Mouse (Mus musculus) A20 (cell line): ENCODE measurements around the gene Isg20l2.

Source experiments
- DNase-seq: peaks from one replicate; pipeline ENCODE4 v3.0.0-alpha.2; 2011; ENCODE audit warnings: low read depth, low spot score

Isg20l2 gene

GRCm38 (mm10) chr3:87910573-87911141 lies 19.5 kb upstream of the Isg20l2 start:
- DNase-seq: no peak

DNA sequence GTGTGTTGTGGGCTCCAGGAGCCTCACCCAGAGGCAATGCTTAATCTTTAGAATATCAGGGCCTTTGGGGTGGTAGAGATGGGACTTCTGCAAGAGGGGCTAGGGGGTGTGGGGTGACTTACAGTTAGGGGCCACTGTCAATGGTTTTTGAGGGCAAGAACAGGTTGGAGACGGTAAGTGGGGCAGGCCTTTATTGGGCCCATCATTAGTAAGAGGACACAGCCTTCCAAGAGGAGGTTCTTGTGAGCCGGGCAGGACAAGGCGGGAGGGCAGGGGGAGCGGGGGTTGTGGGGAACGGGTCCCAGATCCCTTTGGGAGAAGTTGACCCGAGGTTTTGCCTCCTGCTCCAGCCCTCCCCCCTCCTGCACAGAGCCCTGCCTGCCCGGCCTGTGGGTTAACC lies 16.6 kb upstream of the Isg20l2 start:
- DNase-seq: no peak

- no peak for DNase-seq
Observed at GRCm38 (mm10) chr3:87913891-87914290, 16.2 kb upstream of the Isg20l2 start.

- no peak for DNase-seq
Observed at GRCm38 (mm10) chr3:87916990-87917389, 13.1 kb upstream of the Isg20l2 start.

DNA sequence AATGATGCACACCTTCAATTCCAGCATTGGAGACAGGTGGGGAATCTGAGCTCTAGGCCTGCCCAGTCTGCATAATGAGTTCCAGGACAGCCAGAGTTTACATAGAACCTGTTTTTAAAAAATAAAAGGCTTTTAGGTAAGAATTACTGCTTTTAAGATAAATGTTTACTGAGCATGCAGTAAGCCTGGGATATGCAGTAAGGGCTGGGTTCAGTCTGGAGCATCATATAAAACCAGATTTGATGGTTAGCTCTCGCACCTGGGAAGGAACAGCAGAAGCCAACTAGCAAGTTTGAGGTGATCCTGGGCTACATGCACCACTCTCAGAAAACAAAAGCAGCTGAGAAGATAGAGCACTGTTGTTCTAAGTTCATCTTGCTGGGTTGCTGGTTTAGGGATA lies 11.6 kb upstream of the Isg20l2 start:
- no peak for DNase-seq

DNA sequence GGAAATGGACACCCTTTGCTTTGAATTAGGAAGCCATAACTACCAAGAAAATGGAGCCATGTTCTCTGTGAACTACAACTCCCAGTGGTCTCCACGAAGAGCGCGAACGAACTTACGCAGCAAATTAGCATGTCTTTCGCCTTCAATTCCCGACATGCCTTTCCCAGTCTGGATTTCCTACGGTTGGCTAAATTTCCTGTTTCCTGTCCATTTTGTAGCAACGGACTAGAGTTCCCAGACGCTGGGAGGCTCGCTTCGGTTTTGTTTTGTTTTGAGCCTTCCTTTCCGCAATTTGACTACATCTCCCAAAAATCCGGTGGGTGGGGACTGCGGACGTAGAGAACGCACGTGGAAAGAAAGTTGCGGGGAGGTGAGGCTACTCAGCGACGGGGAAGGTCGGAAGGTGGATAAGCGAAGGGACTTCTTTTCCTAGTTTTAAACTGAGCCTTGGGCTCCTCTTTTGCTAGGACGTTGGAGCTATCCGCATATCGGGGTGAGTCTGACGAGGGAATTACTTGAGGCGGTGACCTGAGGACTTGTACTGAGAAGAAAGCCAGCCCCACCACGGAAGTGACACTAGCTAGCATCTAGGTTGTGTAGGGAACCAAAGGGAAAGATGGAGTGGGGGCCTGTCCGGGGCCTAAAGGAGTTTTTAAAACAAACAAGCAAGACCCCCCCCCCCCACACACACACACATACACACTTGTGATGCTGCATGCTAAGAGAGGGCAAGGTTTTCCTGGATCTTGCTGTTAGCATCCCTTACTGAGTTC lies 10.6 kb upstream of the Isg20l2 start, which contains the start of gene Mrpl24:
Mrpl24 (plus strand) TSS at position 171 of the 773 bp plus-strand sequence.
- peak; percentile 83 for DNase-seq

- DNase-seq: no peak
Observed at GRCm38 (mm10) chr3:87920270-87920943, 9.7 kb upstream of the Isg20l2 start.

DNA sequence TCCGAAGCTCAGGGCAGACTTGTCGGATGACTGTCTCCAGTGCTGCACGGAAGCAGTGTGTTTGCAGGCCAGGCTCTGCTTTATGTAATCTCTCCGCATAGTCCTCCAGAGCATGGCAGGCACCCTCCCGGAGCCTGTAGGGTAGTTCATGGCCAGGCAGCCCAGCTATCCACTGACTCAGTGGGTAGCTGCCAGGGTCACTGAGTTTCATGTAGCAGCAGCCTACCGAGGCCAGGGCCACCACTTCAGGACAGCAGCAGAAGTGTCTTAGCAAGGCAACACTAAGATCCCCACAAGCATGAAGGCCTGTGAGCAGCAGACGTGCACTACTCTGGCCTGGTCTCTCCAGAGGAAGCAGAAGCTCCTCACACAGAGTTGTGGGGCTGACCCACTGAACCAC lies 5.1 kb upstream of the Isg20l2 start:
- DNase-seq: no peak

GRCm38 (mm10) chr3:87927452-87927851 lies 2.7 kb upstream of the Isg20l2 start:
- no peak for DNase-seq

DNA sequence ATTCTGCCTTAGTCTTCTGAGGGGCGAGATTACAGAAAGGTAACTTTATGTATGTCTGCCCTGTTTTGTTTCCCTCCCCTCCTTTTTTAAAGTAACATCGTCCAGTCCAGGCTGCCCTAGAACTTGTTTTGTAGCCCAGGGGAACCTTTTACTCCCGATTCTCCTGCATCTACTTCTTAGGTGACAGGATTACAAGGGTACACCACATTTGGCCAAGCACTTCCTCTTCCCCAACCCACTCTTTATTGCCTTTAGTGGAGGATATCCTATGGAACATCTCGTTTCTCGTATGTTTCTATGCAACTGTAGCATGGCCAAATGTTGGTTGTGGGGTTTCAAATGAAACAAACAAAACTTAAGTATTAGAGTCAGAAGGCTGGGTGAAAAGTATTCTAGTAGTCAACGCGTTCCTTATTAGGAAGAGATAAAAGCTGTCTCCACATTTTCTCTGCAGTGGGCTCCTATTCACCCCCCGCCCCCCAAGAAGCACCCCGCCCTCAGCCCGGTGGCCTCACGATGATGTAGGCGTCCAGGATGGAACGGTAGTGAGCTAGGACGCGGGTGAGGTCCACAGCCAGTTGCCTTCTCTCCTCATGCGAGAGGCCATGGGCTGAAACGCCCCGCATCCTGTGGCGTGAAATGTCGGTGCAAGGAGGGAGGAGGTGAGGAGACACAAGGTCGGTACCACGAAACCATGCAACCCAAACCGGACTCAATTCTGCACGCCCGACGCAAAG lies 605 bp upstream of the Isg20l2 start:
- DNase-seq: peak; percentile 36

- no peak for DNase-seq
Observed at GRCm38 (mm10) chr3:87934026-87934425, 3.9 kb downstream of the Isg20l2 start.

GRCm38 (mm10) chr3:87934501-87934900 lies 4.4 kb downstream of the Isg20l2 start:
- DNase-seq: no peak

- no peak for DNase-seq
Observed at GRCm38 (mm10) chr3:87935201-87935600, 5.1 kb downstream of the Isg20l2 start.

DNA sequence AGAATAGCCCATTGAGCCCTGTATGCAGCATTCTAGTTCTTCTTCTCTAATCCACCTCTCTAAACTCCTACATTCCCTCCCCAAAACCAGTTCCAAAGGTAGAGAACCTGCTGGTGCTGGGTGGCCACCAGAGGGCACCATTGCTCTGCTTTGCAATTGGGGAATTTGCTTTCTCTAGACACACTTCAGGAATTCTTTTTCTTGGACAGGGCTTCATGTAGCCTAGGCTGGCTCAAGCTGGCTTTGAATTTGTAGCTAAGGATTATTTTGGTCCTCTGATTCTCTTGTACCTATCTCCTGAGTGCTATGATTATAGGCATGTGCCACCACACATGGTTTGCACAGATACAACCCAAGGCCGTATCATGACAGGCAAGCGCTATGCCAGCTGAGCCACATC lies 5.7 kb downstream of the Isg20l2 start:
- peak; percentile 57 for DNase-seq

- no peak for DNase-seq
Observed at GRCm38 (mm10) chr3:87940611-87941010, 10.5 kb downstream of the Isg20l2 start.

DNA sequence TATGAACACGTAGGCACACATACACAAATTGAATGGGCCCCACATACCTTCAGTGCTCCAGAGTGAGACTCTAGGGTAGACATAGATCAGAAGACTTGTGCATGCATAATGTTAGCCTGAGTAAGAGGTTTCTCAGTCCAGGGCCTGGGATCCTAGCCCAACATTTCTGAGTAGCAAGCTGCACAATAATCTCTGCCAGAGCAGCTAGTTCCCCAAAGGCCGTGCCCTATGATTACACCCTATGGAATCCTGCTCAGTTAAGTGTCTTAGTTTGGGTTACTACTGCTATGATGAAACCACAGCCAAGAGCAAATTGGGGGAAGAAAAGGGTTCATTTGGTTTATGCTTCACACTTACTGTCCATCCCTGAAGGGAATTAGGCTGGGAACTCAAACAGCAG lies 12.4 kb downstream of the Isg20l2 start:
- DNase-seq: no peak

DNA sequence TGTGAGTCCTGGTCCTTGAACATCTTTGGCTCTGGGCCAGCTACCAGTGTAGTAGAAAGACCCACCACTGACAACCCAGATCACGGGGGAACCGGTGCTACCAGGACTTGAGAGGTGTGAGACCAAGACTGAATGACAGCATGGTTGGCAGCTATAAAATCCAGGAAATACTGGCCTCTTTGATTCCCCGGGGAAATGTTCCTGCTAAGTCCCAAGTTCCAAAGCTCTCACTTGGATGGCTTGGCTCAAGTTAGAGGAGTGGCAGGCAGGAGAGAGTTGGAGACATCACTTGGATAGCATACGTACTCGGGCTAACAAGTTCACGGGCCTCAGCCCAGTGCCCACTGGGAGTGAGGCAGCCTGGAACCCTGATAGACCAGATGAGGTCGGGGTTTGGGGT lies 13.5 kb downstream of the Isg20l2 start:
- DNase-seq: no peak

- DNase-seq: no peak
Observed at GRCm38 (mm10) chr3:87944838-87945600, 14.9 kb downstream of the Isg20l2 start.

DNA sequence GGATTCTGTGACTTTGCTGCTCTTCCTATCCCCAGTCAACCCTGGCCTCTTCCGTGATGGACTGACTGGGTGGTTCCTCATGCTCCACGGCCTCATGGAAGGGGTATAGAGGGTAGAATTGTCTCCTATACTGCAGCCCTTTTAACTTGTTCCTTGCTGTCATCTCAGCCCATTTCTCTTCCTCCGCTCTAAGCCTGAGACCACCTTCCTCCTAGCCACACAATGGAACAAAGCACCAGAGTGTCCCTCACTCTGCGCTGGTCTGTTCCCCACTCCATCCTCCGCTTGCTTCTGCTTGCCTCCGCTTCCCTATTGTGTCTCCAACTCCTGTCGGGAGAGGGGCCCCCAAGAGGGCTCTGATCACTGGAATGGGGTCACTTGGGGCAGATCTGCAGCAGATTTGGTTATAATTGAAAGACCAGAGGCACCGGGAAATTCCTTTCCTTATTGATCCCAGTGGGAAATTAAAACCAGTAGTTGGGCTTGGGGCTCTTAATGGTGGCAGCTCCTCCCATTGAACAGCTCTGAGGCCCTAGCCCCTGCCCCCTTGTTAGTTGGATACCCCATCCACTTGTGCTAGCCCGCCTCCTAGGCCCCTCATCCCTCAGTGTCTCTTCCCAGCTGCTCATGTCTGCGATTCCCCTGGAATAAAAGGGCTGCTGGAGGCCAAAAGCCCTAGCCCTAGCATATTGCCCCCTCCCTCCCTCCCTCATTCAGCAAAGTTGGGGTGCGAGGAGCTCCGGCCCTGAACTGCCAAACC lies 15.8 kb downstream of the Isg20l2 start:
- no peak for DNase-seq

DNA sequence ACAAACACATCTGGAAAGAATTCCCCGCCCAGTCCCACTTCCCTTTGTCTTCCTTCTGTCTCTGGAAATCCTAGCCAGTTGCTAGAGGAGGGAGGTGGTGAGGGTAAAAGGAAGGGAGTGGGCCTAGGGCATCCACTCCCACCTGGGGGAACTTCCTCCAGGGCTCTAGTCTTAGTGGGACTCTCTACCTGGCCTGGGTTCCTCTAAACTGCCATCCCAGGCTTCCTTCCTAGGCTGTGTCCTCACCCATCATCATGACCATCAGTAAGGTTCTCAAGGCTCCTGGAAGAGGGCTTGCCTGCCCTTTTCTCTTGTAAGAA lies 16.4 kb downstream of the Isg20l2 start:
- DNase-seq: no peak
